Mouse (Mus musculus) spleen, embryonic (tissue): Measurements from ENCODE around the gene Sptbn4.

Source experiments
- CTCF ChIA-PET: fragments of 350-600 bp; sonication (Branson Sonifier 250); formaldehyde crosslinking; loops from one replicate; lab custom pipeline; 2022; lab: Charles Lee

Sptbn4 gene

GRCm38 (mm10) chr7:27440014-27440413 is 7.5 kb downstream of the Sptbn4 start:
- CTCF ChIA-PET = interaction anchor here (0.7 to 2.9 kb wide), 3 partner anchors 51 to 262 kb away, joined by 3 to 6 read pairs (median 3); no protein-coding TSS in a partner anchor

GRCm38 (mm10) chr7:27437544-27437943 is 9.9 kb downstream of the Sptbn4 start:
- CTCF ChIA-PET = interaction anchor here (0.6 to 2.9 kb wide), 7 partner anchors 25 to 232 kb away, joined by 3 to 11 read pairs (median 5); no protein-coding TSS in a partner anchor

- CTCF ChIA-PET = interaction anchor here (0.6 kb wide), 1 partner anchor 39 kb away, joined by 3 read pairs; no protein-coding TSS in a partner anchor
Observed at GRCm38 (mm10) chr7:27433794-27434193, 13.7 kb downstream of the Sptbn4 start.

GRCm38 (mm10) chr7:27433349-27433748 is 14.1 kb downstream of the Sptbn4 start:
- CTCF ChIA-PET = interaction anchor here (0.6 kb wide), 1 partner anchor 39 kb away, joined by 3 read pairs; no protein-coding TSS in a partner anchor

GRCm38 (mm10) chr7:27429135-27429534 is 18.4 kb downstream of the Sptbn4 start:
- CTCF ChIA-PET = interaction anchor here (0.7 kb wide), 1 partner anchor 157 kb away, joined by 15 read pairs; no protein-coding TSS in a partner anchor

GRCm38 (mm10) chr7:27428002-27428401 is 19.5 kb downstream of the Sptbn4 start:
- CTCF ChIA-PET = no interaction called here

GRCm38 (mm10) chr7:27427387-27427786 is 20.1 kb downstream of the Sptbn4 start:
- CTCF ChIA-PET = no interaction called here

GRCm38 (mm10) chr7:27423556-27424326 is 23.7 kb downstream of the Sptbn4 start:
- CTCF ChIA-PET = no interaction called here

- CTCF ChIA-PET = interaction anchor here (0.6 kb wide), 1 partner anchor 77 kb away, joined by 4 read pairs; no protein-coding TSS in a partner anchor
Observed at GRCm38 (mm10) chr7:27419101-27419500, 28.4 kb downstream of the Sptbn4 start.

GRCm38 (mm10) chr7:27417151-27417550 is 30.3 kb downstream of the Sptbn4 start:
- CTCF ChIA-PET = no interaction called here

GRCm38 (mm10) chr7:27408379-27409176 is 38.9 kb downstream of the Sptbn4 start:
- CTCF ChIA-PET = no interaction called here

GRCm38 (mm10) chr7:27407816-27408215 is 39.7 kb downstream of the Sptbn4 start:
- CTCF ChIA-PET = interaction anchor here (0.8 kb wide), 1 partner anchor 180 kb away, joined by 4 read pairs; no protein-coding TSS in a partner anchor

GRCm38 (mm10) chr7:27406481-27406880 is 41.0 kb downstream of the Sptbn4 start:
- CTCF ChIA-PET = no interaction called here

GRCm38 (mm10) chr7:27404203-27404942 is 43.1 kb downstream of the Sptbn4 start:
- CTCF ChIA-PET = no interaction called here

GRCm38 (mm10) chr7:27402675-27403074 is 44.8 kb downstream of the Sptbn4 start:
- CTCF ChIA-PET = interaction anchor here (0.6 kb wide), 1 partner anchor 80 kb away, joined by 3 read pairs; no protein-coding TSS in a partner anchor

- CTCF ChIA-PET = no interaction called here
Observed at GRCm38 (mm10) chr7:27400545-27400944, 46.9 kb downstream of the Sptbn4 start.

GRCm38 (mm10) chr7:27397048-27397949 is 50.2 kb downstream of the Sptbn4 start:
- CTCF ChIA-PET = interaction anchor here (0.6 kb wide), 1 partner anchor 40 kb away, joined by 3 read pairs; no protein-coding TSS in a partner anchor

GRCm38 (mm10) chr7:27396184-27397047 is 51.1 kb downstream of the Sptbn4 start:
- CTCF ChIA-PET = no interaction called here
